Mouse (Mus musculus): ENCODE measurements around the gene Pidd1.

GRCm38 (mm10) chr7:141413331-141413730 is 30.5 kb downstream of the Pidd1 start:
- TF ChIP-seq POLR2A (IDR thresholded peaks at IDR 0.05; ENCODE audit: control insufficient read depth, low read depth, low read length) = no peak
- TF ChIP-seq CTCF (IDR thresholded peaks at IDR 0.05; ENCODE audit: control insufficient read depth, insufficient read depth, insufficient replicate concordance, low read depth, low read length) = no peak

All from testis, adult 2 months (tissue).